Mouse (Mus musculus): Measurements from ENCODE around the gene Gstm2. TPM values are rescaled to one million over a fixed set of nuclear protein-coding genes. Genes with fewer than 3 reads are reported as not detected.
"Not testable (repeated sequence)": the region's sequence is repeated elsewhere in the genome, so short reads cannot be mapped to it uniquely, and the experiment has no call there.

The Gstm2 gene
- polyA plus RNA-seq (2012), result not detected in 2 replicates

DNA sequence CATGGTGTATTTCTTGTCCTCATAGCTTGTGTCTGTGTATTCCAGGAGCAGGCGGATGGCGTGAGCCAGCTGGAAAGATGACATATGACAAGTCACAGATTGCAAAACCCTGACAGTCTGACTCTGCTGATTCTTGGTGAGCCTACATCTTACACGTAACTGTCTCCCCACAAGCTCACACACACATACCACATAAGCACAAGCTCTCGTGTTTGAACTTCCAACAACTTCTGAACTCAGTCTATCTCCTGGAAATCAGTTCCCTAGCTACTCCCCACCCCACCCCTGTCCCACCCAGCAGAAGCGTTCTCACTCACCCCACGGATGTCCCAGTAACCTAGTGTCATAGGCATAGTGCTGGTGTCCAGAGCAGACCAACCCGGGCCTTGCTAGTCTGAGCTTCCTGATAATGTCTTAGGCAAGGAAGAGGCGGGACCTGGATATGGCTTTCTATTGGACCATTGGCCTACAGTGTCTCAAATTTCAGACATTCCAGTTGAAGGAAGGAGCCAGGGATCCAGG lies at the start of gene Gstm2:
Gene Gstm2, minus strand, starts transcription at position 413 of the 522 bp plus-strand sequence.
- Histone ChIP-seq H3K9me3 (ENCODE audit: control insufficient read depth, low read length) (no peaks in the 10 kb centered on the region), H3K27me3 (ENCODE audit: control insufficient read depth) (no peaks in the 10 kb centered on the region), H3K36me3 (ENCODE audit: control insufficient read depth) (no peaks in the 10 kb centered on the region), H3K4me3 (replicated peaks) (no peak within 1 kb of the TSS), H3K4me1 (ENCODE audit: control insufficient read depth) (no peaks in the 10 kb centered on the region; the same call in 1 of the 2 replicates)
- TF ChIP-seq TAL1 (IDR thresholded peaks at IDR 0.05; ENCODE audit: low read length) (no peak), GATA1 (IDR thresholded peaks at IDR 0.05; ENCODE audit: low read length) (no peak)

DNA sequence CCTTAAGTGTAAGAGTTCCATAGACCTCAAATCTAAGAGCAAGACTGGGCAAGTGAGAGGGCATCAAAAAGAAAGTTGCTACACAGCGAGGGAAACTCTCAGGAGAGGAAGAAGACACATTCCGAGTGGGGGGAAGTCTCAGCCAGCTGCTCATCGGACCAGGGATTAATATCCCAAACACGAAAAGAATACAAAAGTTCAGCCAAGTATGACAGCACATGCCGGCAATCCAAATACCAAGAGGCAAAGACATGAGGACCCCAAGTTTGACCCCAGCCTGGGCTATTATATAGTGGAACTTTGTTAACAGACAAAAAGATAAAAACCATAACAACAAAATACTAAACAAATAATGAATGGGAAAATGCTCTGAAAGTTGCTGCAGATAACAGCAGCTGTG lies 46.9 kb upstream of the Gstm2 start:
- Histone ChIP-seq H3K36me3 (ENCODE audit: control insufficient read depth) (no peaks in the 10 kb centered on the region), H3K27me3 (ENCODE audit: control insufficient read depth) (0 out of 2 replicates have a peak, but pooled peaks cover 2% of the 10 kb centered on the region), H3K4me3 (replicated peaks) (no peak overlapping the region), H3K4me1 (ENCODE audit: control insufficient read depth) (no peaks in the 10 kb centered on the region), H3K9me3 (ENCODE audit: control insufficient read depth, low read length) (no peaks in the 10 kb centered on the region)
- no peak for TF ChIP-seq TAL1 (IDR thresholded peaks at IDR 0.05; ENCODE audit: low read length)

DNA sequence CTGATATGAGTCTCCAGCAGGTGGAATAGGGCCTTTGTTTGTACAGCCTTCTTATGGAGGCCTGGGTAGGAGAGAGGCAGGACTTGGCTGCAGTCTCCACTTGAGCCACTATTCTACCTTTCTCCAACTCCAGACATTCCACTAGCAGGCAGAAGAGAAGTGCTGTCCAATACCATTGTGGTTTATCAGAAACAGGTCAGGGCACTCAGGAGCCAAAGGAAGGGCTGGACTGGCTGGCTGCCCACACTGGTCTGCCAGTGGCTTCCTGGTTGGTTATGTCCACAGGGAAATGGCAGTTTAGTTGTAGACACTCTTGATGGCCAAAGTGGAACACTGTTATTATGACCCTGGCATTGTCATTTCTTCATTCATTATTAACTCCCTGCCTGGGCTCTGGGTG lies 45.9 kb upstream of the Gstm2 start:
- TF ChIP-seq GATA1 (IDR thresholded peaks at IDR 0.05; ENCODE audit: low read length) (no peak), TAL1 (IDR thresholded peaks at IDR 0.05; ENCODE audit: low read length) (no peak)
- Histone ChIP-seq H3K36me3 (ENCODE audit: control insufficient read depth) (no peaks in the 10 kb centered on the region), H3K9me3 (ENCODE audit: control insufficient read depth, low read length) (no peaks in the 10 kb centered on the region), H3K27me3 (ENCODE audit: control insufficient read depth) (0 out of 2 replicates have a peak, but pooled peaks cover 2% of the 10 kb centered on the region), H3K4me1 (ENCODE audit: control insufficient read depth) (no peaks in the 10 kb centered on the region), H3K4me3 (replicated peaks) (no peak overlapping the region)

DNA sequence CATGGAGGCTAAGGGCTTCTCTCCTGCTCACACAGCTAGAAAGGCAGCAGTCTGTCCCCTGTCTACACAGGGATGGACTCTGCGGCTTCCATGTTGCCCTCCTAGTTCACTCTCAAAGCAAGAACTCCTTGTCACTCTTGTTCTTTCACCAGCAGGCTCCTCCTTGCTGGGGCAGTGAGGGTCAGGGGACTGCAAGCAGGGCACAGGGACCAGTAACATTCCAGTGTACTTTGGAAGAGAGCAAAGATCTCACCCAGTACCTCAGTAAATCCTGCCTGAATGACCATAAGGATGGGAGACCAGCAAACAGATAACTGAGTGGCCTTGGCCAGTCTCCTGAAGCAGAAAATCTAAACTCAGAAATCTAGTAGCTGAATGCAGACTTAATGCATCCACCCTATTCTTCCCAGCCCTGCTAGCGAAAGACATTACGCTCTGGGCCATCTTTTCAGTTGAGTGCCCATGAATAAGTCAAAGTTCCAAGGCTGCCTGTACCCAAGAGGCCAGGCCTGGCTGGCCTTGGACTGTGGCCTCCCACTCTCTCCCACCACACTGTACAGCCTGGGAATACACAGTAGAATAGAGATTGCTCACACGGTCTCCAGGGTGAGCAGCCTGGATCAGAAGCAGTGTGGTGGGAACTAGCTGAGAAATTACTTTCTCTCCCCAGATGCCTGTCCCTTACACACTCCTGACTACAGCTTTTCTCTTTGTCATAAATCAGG lies 42.5 kb upstream of the Gstm2 start:
- H3K9me3 ChIP-seq (ENCODE audit: control insufficient read depth, low read length), result no peaks in the 10 kb centered on the region
- H3K27me3 ChIP-seq (ENCODE audit: control insufficient read depth), result no peaks in the 10 kb centered on the region

DNA sequence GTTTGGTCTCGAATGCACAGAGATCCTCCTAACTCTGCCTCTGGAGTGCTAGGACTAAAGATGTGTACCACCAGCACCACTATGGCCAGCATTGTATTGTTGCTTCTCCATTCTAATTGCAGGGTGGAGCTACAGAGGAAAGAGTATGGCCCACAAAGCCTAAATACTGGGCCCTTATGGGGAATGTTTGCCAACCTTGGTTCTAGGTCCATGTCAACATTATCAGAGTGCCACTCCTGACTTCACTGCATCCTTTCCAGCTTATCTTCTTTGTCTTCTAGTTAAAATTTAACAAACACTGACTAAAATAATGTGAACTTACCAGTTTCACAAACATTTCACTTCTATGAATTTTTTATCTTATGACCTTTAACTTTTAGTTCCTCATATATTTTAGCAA lies 40.3 kb upstream of the Gstm2 start:
- H3K4me3 ChIP-seq (replicated peaks), result no peak overlapping the region
- H3K27me3 ChIP-seq (ENCODE audit: control insufficient read depth), result no peaks in the 10 kb centered on the region
- no peaks in the 10 kb centered on the region for H3K9me3 ChIP-seq (ENCODE audit: control insufficient read depth, low read length)
- H3K36me3 ChIP-seq (ENCODE audit: control insufficient read depth), result no peaks in the 10 kb centered on the region
- H3K4me1 ChIP-seq (ENCODE audit: control insufficient read depth), result no peaks in the 10 kb centered on the region
- TF ChIP-seq GATA1 (IDR thresholded peaks at IDR 0.05; ENCODE audit: low read length) (no peak), TAL1 (IDR thresholded peaks at IDR 0.05; ENCODE audit: low read length) (no peak)

More for the DNA sequence above, 42.5 kb upstream of the Gstm2 start:
- TF ChIP-seq GATA1 (IDR thresholded peaks at IDR 0.05; ENCODE audit: low read length) (no peak), TAL1 (IDR thresholded peaks at IDR 0.05; ENCODE audit: low read length) (0 out of 3 replicates have a peak, but pooled peaks have one; percentile 9)
- H3K4me3 ChIP-seq (replicated peaks), result no peak overlapping the region
- H3K36me3 ChIP-seq (ENCODE audit: control insufficient read depth), result no peaks in the 10 kb centered on the region
- no peaks in the 10 kb centered on the region for H3K4me1 ChIP-seq (ENCODE audit: control insufficient read depth)

DNA sequence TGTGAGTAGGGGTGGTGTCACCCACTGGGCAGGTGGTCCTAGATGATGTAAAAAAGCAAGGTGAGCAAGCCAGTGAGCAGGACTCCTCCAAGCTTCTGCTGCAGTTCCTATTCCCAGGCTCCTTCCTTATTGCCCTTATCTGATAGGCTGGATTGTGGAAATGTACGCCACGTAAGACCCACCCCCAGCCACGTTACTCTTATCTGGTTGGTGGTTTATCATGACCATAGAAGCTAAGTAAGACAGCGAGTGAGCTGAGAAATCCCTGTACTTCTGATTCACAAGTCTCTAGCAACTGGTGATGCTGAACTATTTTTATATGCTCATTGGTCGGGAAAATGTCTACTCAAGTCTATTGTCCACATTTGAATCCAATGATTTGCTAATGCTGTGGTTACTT lies 39.8 kb upstream of the Gstm2 start:
- Histone ChIP-seq H3K4me3 (replicated peaks) (no peak overlapping the region), H3K9me3 (ENCODE audit: control insufficient read depth, low read length) (no peaks in the 10 kb centered on the region), H3K27me3 (ENCODE audit: control insufficient read depth) (no peaks in the 10 kb centered on the region), H3K4me1 (ENCODE audit: control insufficient read depth) (no peaks in the 10 kb centered on the region), H3K36me3 (ENCODE audit: control insufficient read depth) (no peaks in the 10 kb centered on the region)
- TF ChIP-seq GATA1 (IDR thresholded peaks at IDR 0.05; ENCODE audit: low read length) (no peak), TAL1 (IDR thresholded peaks at IDR 0.05; ENCODE audit: low read length) (no peak)

DNA sequence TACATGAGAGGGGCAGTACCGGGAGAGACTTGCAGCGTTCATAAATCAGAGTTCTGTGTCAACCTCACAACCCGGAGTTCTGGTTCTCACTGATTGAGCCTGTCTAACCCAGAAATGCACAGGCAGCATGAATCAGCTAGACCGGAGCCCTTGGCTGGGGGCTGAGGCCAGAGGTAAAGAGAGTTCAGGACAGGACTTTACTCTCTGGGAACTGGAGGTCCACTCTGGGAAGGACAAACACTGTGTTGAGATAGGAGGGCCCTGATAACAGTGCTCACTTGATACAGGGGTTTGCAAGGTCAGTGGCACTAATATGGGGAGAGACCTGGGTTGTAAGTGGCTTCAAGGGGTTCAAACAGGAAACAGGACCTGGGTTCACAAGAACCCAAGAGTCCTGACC lies 39.1 kb upstream of the Gstm2 start:
- no peaks in the 10 kb centered on the region for H3K9me3 ChIP-seq (ENCODE audit: control insufficient read depth, low read length)
- no peaks in the 10 kb centered on the region for H3K4me1 ChIP-seq (ENCODE audit: control insufficient read depth)
- H3K36me3 ChIP-seq (ENCODE audit: control insufficient read depth), result no peaks in the 10 kb centered on the region
- no peaks in the 10 kb centered on the region for H3K27me3 ChIP-seq (ENCODE audit: control insufficient read depth)
- H3K4me3 ChIP-seq (replicated peaks), result no peak overlapping the region
- no peak for TF ChIP-seq GATA1 (IDR thresholded peaks at IDR 0.05; ENCODE audit: low read length)
- TF ChIP-seq TAL1 (IDR thresholded peaks at IDR 0.05; ENCODE audit: low read length), result no peak

DNA sequence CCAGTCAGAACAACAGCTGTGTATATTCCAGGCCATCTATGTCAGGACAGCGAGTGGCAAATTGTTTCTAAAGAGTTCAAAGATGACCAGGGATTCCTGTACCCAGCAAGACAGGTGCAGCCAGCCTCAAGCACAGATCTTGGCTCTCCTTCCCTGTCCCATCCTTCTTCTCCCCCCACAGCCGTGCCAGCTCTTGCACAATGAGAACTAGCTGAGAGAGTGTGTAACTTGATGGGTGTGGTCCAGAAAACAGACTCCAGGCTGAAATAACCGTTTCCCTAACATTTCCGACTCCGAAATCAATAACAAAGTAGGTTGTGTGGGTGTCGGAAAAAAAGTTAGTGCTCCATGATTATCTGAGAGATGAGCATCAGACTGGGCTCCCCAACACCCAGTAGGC lies 36.4 kb upstream of the Gstm2 start:
- H3K36me3 ChIP-seq (ENCODE audit: control insufficient read depth), result no peaks in the 10 kb centered on the region
- H3K4me1 ChIP-seq (ENCODE audit: control insufficient read depth), result peaks cover 8% of the 10 kb centered on the region
- TF ChIP-seq TAL1 (IDR thresholded peaks at IDR 0.05; ENCODE audit: low read length), result no peak
- no peak for TF ChIP-seq GATA1 (IDR thresholded peaks at IDR 0.05; ENCODE audit: low read length)
- H3K27me3 ChIP-seq (ENCODE audit: control insufficient read depth), result no peaks in the 10 kb centered on the region
- no peaks in the 10 kb centered on the region for H3K9me3 ChIP-seq (ENCODE audit: control insufficient read depth, low read length)
- H3K4me3 ChIP-seq (replicated peaks), result no peak overlapping the region

DNA sequence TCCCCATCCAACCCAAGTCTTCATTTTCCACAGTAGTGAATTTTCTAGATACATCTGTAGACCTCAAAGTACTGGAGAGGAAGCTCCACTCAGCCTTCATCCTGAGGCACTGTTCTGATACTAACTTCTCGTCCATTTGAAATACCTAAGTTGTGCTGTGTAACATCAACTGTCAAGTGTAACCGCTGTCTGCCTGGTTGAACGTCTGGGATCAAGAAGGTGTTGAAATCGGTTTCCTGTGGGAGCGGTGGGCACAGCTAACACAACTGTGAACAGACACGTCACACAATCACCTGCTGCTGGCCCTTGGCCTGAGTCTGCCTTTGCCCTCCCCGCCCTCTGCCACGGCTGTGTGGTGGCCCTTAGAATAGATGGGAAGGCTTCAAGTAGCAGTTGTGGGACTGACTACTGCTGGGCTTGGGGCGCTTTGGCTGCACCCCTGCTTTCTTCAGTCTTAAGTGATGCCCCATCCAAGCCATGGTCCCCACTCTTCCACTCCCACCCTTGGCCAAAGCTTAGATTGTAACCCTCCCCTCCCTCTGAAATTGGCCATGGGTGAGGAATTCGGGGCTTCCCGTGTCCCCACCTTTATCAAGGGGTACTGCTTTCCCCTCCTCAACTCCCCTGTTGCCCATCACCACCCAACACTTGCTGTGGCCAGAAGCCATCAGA lies 34.2 kb upstream of the Gstm2 start:
- not testable (repeated sequence) for H3K27me3 ChIP-seq (ENCODE audit: control insufficient read depth)

DNA sequence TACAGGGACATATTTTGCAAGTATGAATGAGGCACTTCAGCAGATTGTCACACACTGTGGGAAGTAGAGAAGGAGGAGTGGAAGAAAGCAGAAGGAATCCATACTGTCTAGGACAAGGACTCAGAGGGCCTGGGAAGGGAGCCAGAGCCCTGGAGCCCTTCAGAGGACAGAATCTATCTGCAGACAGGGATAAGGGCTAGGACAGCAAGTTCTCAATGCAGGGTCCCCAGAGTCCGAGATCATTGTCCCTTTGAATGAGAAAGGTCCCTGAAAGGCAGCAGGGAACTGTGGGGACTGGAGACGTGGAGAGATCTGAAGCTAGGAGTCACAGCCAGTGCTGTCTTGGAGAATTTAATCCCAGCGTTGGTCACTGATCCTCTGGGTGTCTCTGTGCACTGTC lies 33.0 kb upstream of the Gstm2 start:
- not testable (repeated sequence) for H3K36me3 ChIP-seq (ENCODE audit: control insufficient read depth); H3K27me3 ChIP-seq (ENCODE audit: control insufficient read depth)

More for the DNA sequence above, 34.2 kb upstream of the Gstm2 start:
- H3K9me3 ChIP-seq (ENCODE audit: control insufficient read depth, low read length); H3K4me3 ChIP-seq (replicated peaks); H3K36me3 ChIP-seq (ENCODE audit: control insufficient read depth): not testable (repeated sequence)
- H3K4me1 ChIP-seq (ENCODE audit: control insufficient read depth), result peaks cover 14% of the 10 kb centered on the region

More for the DNA sequence above, 33.0 kb upstream of the Gstm2 start:
- not testable (repeated sequence) for H3K4me3 ChIP-seq (replicated peaks); H3K9me3 ChIP-seq (ENCODE audit: control insufficient read depth, low read length)
- peaks cover 14% of the 10 kb centered on the region for H3K4me1 ChIP-seq (ENCODE audit: control insufficient read depth)
